Mouse (Mus musculus): ENCODE data around the gene Zfp827.
A peak's percentile ranks its signal among the peaks of the same experiment; 100 is the strongest.

Zfp827 gene

DNA sequence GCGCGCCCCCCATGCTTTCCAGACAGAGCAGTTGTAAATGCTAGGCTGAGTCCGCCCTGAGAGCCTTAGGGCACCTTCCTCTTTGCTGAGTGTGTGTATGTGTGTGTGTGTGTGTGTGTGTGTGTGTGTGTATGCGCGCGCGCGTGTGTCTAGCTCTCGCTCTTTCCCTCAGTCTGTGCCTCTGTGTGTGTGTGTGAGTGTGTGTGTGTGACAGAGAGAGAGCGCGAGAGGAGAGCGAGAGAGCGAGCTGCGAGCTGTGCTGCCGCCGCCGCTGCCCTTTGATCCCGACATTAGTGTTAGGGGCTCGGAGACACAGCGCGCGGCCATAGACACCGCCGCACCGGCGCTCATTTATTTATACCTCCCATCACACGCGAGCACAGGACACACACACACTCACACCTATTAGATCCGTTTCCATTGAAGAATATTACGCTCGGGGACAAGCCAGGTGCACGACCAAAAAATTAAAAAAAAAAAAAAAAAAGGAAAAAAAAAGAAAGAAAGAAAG lies at the start of gene Zfp827:
TSS of gene Zfp827 (plus strand) at position 461 of the 511 bp plus-strand sequence.
- DNase-seq (ENCODE audit: low spot score in 2 of 2): peak; percentile 72

DNA sequence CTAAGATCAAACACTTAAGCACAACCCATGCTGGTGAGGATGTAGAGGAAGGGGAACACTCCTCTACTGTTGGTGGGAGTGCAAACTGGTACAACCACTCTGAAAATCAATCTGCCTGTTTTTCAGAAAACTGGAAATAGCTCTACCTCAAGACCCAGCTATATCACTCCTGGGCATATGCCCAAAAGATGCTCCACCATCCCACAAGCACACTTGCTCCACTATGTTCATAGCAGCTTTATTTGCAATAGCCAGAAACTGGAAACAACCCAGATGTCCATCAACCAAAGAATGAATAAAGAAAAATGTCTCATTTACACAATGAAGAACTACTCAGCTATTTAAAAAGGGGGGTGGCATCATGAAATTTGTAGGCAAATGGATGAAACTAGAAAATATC lies 23.9 kb upstream of the Zfp827 start:
- DNase-seq (ENCODE audit: low spot score in 2 of 2): no peak

DNA sequence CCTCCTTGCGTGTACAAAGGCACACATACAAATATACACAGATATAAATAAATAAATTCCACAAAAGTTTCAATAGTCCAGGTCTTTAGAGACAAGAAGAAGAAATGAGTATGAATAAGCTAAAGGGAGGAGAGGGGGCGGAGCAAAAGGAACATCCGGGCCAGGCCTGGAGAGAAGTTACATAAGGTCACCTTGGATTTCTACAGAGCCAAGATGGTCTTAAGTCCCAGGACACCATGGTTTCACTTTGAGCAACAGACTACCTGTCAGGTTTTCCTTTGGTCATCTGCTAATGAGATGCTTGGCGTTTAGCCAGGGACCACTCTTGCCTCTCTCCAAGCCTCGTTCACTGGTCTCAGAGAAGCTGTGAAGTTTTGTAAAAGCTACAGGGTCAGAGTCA lies 13.2 kb upstream of the Zfp827 start:
- no peak for DNase-seq (ENCODE audit: low spot score in 2 of 2)

DNA sequence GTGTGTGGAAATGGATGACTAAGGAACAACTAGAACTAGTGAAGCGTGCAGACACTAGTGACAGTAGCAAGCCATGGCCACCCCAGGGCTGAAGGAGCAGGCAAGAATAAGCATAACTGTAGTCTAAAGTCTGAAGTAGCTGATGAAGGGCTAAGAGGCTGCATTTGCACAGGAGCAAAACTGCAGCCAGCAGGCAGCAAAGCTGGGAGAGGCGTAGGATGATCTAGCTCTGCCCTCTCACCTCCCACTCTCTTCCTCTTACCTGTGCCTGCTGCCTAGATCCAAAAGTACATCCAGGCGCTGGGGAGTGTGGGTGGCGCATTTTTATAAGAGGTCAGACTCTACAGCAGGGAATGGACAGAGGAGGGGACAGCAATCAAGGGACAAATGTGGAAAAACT lies 12.2 kb upstream of the Zfp827 start:
- DNase-seq (ENCODE audit: low spot score in 2 of 2): no peak

DNA sequence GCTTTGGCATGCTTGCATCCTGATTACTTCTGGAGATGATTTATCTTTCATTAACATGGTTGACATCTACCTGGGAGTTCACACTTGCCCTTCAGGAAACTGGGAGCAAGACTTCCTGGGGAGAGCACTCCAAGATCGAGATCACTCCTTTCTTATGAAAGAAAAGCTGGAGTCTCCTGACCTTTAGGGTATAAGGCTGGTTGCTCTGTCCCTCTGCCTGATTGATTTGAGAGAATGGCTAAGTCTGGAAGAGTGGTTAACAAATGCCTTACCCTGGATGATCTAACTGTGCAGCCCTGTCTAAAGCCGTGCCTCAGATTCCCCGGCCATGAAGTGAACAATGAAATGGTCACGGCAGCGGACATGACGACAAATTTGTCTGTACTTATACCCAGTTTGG lies 11.7 kb upstream of the Zfp827 start:
- DNase-seq (ENCODE audit: low spot score in 2 of 2): no peak

DNA sequence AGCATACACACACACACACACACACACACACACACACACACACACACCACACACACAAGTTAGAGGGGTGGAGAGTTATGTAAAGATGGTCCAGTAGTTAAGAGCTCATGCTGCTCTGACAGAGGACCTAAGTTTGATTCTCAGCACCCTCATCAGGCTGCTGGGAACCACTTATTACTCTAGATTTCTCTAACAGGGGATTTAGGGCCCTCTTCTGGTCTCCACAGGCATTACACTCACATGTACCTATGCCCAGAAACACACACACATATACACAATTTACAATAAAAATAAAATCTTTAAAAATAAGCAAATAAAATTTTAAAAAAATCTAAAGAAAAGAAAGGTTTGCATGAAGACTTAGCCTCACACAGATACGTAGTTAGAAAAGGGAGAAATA lies 4.3 kb upstream of the Zfp827 start:
- DNase-seq (ENCODE audit: low spot score in 2 of 2): no peak

DNA sequence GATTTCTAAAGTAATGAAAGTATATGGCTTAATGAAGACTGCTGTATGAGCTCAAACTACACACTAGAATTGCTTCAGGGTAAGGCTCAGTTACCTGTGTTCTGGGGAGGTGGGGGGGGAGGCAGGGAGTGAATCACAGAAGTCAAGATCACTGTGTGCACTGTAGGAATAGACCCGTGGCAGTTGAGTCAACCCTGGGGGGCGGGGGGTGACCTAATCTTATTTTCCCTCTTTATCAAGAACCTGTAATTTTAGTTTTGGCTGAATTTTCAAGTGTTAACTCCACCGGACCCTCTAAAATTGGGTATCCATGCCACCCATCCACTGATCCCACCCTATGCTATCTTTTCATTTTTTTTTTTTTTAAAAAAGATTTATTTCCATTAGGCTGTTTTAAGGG lies 918 bp upstream of the Zfp827 start:
- DNase-seq (ENCODE audit: low spot score in 2 of 2): no peak

DNA sequence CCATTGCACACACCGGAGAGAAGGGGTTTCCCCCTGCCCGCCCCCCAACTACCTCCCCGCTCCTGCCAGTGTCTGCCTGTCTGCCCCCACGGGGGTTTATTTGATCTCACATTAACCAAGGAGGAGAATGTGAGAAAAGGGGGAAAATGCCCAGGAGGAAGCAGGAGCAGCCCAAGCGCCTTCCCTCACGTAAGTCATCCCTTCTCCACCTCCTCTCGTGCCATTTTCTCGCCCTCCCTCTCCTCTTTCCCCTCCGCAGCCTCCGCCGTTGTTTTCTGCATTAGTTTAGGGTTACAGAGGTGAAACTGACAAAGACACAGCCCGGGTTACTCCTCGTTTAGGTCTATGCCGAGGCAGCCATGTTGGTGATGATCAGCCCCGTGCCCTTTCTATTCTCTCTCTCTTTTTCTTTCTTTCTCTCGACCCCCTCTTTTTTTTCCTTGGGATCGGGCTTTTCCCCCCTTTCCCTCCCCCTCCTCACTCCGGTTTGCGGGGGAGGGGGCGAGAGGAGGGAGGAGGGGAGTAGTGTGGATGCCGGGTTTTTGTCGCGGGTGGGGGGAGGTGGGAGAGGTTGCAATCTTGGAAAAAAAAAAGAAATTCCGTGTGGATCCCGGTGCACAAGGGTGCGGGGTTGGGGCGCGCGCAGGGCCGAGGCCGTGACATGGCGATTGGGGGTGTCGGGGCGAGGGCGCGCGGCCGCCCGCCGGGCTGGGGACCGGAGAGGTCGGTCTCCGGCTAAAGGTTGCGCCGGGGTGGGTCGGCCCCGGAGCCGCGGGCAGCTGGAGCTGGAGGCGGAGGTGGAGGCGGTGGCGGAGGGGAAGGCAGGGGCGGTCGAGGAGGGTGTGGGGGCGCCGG lies 531 bp downstream of the Zfp827 start:
- DNase-seq (ENCODE audit: low spot score in 2 of 2): peak; percentile 47 to 66

DNA sequence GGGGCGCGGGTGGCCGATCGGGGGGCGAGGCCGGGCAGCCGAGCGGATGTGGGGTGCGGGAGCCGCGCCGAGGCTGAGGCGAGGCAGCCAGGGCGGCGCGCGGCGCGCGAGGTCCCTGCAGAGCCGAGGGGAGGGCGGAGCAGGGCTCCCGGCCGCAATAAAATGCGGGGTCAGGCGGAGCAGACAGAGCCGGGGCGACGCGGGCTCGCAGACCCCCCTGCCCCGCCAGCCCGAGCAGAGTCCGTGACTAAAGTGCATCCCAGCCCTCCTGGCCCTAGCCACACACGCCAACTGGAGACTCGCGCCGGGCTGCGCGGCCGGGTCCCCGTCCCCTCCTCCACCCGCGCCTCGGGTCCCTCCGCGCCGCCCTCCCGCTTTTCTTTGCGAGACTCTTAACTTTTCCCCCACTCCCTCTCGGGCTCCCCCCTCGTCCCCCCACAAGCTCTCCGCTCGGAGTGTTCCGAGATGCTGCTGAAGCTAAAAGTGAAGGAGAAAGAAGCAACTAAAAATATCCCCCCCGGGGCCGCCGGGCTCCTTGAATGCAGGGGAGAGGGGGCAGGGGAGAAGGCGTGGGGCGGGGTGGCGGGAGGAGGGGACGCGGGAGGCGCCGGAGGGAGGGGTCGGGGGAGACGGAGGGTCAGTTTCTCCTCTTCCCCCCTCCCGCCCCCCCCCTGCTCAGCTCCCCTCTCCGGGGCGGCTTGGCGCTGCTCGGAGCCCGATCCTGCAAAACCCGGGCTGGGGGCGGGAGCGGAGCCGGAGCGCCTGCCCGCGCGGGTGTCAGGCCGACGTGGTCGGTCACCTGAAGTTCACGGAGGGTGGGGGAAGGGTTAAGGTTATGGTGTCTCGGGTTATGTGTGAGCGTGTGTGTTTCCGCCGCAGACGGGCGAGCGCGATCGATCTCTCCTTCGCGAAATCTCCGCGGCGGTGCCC lies 1.4 kb downstream of the Zfp827 start:
- DNase-seq (ENCODE audit: low spot score in 2 of 2): peak; percentile 38 to 53

DNA sequence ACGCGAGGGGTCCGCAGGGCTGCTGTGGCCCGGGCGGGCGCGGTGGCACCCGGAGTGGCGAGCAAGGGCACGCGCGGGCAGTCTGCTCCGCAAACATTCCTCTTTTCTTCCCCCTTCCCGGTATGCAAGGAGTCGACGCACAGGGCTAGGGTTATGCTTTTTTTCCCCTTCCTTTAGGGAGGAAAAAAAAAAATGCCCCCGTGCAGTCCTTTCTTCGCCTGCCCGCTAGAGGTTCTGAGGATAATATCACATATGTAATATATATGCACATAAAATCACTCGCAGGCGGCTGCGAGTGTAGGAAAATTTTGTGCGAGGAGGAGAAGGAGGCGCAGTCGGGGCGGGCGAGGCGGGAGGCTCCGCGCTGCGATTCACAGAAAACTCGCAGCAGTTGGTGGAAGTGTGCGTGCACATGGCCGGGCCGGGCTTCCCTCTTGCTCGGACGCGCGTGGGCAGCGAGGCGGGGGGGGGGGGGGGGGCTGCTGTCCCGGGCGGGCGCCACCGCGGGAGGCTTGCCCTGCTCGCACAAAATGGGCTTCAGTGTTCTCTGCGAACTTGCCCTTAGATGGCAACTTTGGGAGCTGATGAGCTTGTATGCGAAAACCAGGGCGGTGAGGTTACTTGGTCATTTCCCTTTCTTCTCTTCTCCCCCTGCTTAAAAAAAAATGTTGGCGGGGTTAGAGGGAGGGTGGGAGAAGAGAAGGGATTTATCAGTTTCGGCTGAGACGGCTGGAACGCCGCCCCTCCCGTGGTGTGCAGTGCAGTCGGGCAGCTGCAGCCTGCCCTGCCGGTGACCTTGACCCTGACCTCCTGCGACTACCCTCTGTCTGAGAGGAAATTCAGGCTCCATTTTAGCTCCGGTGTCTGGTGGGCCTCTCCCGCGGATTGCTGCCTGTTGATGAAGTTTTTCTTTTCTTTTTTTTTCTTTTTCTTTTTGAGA lies 2.4 kb downstream of the Zfp827 start:
- peak; percentile 20 to 23 for DNase-seq (ENCODE audit: low spot score in 2 of 2)

DNA sequence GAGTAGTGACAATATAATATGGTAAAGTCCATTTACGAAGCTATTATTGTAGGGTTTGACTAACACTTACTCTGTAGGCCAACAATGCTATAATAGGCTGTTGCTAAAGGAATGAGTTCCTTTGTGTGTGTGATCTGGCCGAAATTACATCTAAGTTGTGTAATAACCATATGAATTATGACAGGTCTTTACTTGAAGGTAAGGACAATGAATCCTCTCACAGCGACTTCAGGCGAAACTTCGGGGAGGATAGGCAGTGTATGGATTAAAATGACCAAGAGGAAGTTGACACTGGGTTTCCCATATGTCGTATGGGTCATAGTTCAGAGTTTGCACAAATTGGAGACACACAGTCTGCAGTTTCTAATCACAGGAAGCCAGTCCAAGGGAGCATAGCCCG lies 9.3 kb downstream of the Zfp827 start:
- DNase-seq (ENCODE audit: low spot score in 2 of 2): no peak

DNA sequence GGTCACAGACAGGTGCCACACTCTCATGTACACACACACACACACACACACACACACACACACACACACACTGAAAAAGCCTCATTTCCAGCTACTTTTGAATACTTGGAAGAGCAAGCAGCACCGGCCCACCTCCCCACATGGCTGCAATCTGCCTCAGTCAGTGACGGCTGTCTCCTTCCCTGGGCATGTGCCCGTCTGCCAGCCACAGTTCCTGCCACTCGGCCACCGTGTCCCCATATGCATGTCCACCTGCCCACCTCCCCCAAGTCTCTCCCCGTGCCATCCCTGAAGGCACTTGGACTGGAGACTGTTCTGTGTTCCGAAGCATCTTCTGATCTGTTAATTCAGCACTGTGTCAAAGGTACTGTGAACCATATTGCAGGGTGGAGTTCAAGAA lies 9.8 kb downstream of the Zfp827 start:
- DNase-seq (ENCODE audit: low spot score in 2 of 2): no peak

DNA sequence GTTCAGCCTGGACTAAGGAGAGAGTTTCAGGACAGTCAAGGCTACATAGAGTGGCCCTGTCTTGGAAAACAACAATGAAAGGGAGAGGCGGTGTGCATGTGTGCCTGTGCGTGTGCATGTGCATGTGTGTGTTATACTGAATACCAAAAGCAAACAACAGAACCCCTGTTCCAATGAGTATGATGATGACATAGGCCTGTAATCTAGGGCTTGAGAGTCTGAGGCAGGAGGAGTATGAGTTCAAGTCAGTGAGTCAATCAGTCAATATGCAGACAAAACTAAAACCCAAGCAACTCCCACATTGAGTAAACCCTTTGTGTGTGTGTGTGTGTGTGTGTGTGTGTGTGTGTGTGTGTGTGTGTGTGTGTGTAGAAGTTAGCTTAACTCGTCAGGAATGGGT lies 13.2 kb downstream of the Zfp827 start:
- DNase-seq (ENCODE audit: low spot score in 2 of 2): no peak

DNA sequence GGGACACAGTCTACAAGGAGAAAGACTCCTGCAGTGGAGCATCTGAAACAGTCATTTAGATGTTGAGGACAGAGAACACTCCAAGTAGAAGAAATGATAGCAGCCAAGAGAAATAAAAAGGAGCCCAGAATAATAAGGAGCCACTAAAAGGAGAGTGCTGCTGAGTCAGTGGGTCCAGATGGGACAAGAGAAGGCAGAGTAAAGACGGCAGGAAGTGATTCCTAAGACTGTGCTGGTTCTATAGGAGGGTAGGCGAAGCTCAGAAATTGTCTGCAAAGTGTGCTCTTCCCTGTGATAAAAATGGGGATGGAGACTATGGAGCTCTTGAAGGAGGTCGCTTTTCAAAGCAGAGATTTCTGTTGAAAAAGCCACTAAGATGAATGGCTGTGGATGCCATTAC lies 14.0 kb downstream of the Zfp827 start:
- no peak for DNase-seq (ENCODE audit: low spot score in 2 of 2)

DNA sequence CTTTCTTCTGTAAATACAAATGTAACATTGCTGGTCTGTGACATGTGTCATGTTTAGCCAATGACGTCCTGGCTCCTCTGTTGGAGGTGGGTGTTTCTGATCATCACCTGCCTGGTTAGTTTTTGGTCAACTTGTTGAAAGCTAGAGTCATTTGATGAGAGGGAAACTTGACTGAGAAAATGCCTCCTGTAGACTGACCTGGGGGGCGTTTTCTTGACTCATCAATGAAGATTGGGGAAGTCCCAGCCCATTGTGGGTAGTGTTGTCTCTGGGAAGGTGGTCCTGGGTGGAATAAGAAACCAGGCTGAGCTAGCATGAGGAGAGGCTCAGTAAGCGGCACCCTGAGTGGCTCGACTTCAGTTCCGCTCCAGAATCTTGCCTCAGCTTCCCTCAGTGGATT lies 16.4 kb downstream of the Zfp827 start:
- DNase-seq (ENCODE audit: low spot score in 2 of 2): no peak

DNA sequence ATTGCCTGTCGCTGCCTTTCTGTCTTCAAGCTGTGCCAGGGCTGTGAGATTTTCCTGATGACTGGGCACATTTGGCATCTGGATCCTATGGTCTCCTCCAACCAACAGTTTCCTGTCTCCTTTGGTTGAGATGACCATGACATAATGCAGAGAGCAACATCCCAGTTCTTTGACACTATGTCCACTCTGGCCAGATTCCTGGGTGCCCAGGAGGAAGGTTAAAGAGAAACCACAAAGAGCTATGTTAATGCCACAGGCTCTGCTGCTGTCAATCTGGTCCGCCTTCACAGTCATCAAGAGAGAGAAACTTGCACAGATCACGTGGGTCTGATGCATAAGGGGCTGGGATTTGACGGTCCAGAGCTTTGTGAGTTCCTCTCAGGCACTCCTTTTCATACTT lies 18.4 kb downstream of the Zfp827 start:
- no peak for DNase-seq (ENCODE audit: low spot score in 2 of 2)

DNA sequence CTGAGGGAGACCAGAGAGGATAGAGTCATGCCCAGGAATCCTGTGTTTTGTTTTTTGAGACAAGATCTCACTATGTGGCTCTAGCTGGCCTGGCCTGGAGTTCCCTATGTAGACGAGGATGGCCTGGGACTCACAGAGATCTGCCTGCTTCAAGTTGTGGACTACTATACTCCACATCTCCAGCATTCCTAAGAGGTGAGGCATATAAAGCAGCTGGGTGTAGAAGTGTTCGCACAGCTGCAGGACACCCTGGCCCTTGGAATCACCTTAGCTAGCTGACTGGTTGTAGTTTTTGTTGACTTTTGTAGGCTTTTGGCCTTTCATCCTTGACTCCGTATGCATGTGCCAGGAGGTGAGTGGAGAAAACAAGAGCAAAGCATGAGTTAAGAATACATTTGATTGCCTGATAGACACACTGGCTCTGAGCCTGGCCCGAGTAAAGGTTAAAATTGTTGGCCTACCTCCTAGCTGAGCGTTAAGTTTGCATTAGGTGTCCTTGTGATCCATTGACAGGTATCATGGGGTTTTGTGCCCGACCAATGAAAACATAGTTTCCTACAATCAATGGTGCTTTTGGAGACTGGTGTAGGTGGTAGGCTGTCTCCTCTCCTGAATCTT lies 20.3 kb downstream of the Zfp827 start:
- no peak for DNase-seq (ENCODE audit: low spot score in 2 of 2)

DNA sequence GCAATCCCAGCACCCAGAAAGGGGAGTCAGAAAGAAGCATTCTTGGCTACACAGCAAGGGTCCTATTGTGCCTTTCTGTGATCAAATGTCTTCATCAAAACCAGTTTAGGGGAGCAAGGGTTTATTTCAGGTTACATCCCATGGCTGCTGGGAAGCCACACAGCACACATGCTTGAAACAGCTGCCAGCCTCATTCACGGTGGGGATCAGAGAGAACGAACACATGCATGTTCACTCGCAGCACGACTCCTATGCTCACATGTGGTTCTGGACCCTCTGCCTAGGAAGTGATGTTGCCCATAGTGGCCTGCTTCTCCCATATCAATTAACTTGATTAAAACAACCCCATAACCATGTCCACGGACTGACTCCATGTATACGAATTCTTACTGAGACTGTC lies 26.0 kb downstream of the Zfp827 start:
- no peak for DNase-seq (ENCODE audit: low spot score in 2 of 2)

DNA sequence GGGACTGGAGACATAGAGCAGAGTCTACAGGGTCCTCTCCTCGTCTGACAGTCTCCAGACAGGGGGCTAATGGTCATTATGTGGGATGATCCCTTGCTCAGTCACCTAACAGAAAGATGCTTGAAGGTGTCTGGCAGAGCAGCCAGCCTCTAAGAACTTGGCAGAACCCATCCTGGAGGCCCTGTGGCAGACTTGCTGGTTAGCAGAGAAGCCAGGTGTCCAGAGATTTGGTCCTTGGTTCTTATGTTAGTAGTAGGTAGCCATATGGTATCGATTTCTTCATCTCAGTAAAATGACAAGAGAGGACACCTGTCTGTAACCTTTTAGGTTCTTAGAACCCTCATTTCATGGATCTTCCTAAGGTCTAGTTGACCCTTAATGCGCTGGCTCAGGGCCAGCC lies 28.9 kb downstream of the Zfp827 start:
- no peak for DNase-seq (ENCODE audit: low spot score in 2 of 2)

DNA sequence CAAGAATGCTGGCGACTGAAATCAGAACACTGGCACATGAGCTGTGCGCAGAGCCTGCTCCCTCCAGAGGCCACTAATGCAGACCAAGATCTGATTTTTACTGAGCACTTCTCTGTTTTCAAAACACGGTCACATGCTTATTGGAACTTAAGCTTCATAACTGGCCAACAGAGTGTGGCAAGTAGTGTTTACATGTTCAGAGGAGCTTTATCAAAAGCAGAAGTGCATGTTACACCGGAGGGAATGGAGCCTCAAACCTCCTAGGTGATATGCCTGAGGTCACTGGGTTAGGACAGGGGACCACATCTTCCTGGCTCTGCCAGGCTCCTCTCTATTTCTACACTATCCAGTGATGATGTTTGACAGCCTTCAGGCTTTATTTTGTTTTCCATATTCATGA lies 31.1 kb downstream of the Zfp827 start:
- DNase-seq (ENCODE audit: low spot score in 2 of 2): no peak

DNA sequence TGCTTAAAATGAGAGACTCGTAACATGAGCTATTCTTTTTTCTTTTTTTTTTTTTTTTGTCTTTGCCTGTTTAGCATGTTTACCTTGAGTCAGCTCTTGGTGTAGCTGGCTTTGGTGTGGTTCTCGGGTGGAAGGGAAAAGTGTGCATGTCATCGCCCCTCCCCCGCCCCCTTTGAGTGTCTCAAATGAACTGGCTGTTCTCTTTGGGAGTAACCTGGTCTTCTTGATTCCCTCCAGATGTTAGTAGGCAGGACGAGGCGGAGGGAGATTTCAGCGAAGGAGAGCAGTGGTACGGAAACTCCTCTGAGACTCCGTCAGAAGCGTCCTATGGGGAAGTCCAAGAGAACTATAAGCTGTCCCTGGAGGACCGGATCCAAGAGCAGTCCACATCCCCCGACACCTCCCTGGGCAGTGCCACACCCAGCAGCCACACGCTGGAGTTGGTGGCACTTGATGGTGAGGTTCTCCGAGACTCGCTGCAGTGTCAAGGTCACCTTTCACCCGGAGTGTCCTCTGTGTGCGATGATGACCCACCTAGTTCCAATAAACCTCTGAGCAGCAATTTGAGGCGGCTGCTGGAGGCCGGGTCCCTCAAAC lies 31.9 kb downstream of the Zfp827 start:
- DNase-seq (ENCODE audit: low spot score in 2 of 2): peak in 1 of 2 experiments; percentile 21

Data from thymus, postnatal 10 days (tissue).